Mouse (Mus musculus) retina, adult 2 months (tissue): ENCODE results near the gene Scyl2.
"Not testable (repeated sequence)": the region's sequence is repeated elsewhere in the genome, so short reads cannot be mapped to it uniquely, and the experiment has no call there.

Source experiments
- DNase-seq: peaks from one replicate; pipeline ENCODE4 v3.0.0-alpha.2; 2012; ENCODE audit warnings: low read depth, low spot score

Gene Scyl2

DNA sequence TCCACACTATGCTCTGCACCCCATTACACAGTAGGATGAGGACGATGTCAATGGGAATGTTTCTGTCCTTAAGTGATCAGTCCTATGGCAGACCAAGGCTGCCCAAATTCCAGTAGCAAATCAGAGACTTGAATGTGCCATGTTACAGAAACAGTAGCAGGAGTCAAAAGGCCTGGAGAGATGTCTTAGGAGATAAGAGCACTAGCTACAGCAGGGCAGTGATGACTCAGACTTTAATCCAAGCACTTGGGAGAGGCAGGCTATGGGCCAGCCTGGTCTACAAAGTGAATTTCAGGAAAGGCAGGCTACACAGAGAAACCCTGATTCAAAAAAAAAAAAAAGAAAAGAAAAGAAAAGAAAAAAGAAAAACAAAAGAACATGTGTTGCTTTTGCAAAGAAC, 6.6 kb downstream of the Scyl2 start:
- no peak for DNase-seq

DNA sequence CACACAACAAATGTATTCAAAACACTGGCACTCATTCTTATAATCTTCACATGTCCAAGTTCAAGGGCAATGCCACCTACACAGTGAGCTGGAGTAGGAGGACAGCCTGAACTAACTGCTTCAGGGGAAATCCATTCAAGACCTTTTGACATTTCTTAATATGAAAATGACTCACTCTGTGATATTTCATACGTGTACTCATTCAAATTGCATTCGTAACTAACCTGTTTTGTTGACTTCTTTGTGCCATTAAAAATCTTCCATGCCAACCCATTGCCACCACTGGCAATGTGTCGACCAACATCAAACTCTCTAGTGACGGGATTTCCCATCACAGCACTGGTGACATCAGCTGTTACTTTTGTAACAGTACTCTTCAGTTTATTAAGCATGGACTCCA, 8.0 kb downstream of the Scyl2 start:
- DNase-seq = no peak

DNA sequence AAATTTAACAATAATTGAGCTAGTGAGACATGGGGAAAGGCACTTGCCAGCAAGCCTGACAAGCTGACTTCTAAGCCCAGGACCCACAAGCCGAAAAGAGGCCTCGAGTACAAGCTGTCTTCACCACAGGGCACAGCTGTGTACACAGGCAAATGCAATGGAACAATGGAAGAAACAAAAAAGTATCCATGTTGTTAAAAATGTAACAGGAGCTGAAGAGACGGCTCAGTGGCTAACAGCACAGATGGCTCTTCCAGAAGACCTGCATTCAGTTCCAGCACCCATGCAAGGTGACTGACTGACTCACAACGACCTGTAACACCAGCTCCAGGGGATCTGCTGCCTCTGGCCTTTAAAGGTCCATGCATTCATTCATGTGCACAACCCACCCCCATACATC, 9.5 kb downstream of the Scyl2 start:
- DNase-seq = no peak

DNA sequence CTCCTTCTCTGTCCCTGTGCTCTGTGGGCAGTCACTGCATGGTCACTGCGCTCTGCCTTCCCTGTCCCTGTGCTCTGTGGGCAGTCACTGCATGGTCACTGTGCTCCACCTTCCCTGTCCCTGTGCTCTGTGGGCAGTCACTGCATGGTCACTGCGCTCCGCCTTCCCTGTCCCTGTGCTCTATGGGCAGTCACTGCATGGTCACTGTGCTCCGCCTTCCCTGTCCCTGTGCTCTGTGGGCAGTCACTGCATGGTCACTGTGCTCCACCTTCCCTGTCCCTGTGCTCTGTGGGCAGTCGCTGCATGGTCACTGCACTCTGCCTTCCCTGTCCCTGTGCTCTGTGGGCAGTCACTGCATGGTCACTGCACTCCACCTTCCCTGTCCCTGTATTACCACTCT, 15.7 kb downstream of the Scyl2 start:
- DNase-seq = not testable (repeated sequence)

DNA sequence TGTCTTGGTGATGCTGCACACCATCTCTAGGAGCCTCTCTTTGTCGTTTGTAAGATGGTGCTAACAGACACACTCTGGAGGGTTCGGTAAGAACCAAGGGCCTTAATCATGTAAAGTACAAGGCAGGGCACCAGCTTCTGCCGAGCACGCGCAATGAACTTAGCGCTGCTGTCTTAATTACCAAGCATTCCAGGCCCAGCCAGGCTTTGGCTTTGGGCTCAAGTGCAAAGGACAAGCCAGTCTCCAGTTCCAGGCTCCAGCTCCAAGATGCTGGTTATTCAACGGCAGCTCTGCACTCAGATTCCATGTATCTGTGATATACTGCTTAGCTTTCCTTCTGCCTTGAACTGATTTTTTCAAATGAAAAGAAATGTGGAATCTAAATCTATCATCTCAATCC, 18.5 kb downstream of the Scyl2 start:
- DNase-seq = no peak

DNA sequence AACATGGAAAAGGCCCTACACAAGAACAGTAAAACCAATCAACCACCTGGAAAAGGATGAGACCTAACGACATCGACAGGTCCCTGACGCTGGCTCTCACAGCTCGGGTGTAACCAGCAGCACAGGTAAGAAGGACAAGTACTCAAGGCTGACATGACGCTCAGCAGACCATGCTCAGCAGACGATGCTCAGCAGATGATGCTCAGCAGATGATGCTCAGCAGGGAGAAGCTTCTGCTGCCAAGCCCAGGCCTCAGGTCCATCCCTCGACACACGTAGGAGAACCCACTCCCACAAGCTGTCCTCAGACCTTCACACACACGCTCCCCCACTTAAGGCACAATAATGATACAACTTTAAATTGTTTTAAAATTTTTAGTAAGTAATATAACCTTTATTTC, 20.4 kb downstream of the Scyl2 start:
- DNase-seq = no peak

DNA sequence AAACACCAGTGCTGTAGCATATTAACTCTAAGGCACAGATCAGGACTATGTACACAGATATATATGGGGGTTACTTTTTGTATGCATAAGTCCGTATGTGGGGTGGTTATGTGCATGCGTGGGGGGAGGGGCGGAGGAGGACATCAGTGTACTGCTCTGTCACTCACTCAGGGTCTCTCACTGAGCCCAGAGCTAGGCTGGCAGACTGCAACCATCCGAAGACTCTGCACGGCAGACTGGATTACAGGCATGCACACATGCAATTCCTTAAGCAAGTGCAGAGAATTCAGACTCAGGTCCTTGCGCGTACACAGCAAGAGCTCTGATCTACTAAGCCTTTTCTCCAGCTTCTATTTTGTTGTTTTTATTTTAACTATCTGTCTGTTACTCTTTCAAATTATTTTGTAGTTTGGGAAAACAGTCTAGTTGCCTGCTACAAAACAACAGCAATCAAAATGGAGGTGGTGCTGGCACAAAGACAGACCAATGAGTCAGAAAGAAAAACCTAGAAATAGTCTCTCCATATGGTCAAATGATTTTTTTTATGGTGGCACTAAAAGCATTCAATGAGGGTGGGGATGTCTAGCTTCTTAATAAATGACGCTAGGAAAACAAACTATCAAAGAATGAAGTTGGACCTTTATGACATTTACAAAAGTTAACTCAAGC, 21.0 kb downstream of the Scyl2 start:
- no peak for DNase-seq

DNA sequence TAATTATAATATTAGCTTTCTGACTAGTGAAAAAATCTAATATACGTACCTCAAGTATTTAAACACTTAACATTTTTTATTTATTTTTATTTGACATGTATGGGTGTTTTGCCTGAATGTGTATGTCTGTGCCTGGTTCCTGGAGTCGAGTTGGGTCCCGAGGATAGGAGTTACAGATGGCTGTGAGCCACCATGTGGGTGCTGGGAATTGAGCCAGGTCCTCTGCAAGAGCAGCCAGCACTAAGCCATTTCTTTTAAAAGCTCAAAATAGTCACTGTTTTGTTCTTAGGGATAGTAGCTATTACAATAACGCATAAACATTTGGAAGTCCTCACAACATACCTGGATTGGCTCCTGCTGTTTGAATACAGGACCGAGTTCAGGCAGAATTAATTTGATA, 29.7 kb downstream of the Scyl2 start:
- DNase-seq = no peak

DNA sequence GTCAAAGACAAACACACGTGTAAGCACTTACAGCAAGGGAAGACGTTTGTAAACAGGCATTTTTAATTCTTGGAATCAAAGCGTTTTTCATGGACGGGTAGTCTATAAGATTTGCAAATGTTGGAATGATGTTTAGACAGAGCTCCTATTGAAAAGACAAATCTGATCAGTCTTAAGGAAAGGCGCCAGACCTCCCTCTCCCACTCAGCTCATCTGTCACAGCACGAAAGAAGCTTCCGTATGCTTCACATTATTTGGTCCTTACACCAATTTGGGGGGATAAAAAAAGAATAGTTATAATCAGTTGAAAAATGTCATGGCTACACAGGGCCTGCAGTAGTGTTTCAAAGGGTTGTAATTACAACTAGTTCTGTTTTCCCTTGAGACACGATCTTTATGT, 33.2 kb downstream of the Scyl2 start:
- DNase-seq = no peak

DNA sequence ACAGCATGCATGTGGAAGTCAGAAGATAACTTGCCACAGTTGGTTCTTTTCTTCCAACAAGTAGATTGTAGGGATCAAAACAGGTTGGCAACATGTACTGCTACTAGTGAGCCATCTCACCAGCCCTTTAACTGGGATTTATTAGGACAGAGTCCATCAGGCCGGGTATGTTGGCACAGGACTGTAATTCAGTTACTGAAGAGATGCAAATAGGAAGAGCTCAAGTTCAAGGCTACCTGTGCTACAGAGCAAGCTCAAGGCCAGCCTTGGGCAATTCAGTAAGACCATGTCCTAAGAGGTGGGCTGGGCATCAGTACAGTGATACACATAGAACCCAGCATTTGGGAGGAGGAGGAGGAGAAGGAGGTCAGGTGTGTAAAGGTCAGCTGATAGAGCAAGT, 34.4 kb downstream of the Scyl2 start:
- DNase-seq = no peak

DNA sequence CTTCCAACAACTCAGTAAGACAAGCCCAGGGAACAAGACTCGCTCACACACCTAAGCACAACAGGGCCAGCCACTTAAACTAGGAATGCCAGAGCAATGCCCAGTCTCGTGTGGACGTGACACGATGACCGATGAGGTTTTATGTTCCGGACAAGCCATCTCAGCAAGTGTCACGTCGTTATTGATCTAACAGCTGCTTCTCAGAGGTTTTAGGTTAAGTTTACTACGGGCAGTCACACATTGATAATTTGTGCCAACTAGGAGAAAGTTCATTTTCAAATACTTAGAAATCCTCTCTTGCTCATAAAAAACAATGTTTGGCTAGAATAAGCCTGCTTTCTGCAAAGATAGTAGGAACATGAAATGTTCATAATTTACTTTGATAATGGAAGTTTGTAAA, 39.2 kb downstream of the Scyl2 start:
- DNase-seq = no peak

DNA sequence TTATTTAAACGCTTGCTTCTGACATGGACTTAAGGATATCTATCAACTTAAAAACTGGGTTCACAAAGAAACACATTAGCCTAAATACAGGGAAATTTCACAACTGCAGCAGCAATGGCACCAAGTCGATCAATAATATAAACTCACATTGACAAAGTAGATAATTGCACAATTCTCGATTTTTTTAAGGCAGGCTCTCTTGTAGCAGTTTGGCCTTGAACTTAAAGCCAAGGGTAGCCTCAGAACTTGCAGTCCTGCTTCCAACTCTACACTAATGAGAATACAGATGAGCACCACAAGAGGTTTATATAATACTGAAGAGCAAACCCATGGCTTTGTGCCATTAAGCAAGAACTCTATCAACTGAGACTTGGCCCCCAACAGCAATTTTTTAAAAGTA, 49.1 kb downstream of the Scyl2 start:
- DNase-seq = no peak

DNA sequence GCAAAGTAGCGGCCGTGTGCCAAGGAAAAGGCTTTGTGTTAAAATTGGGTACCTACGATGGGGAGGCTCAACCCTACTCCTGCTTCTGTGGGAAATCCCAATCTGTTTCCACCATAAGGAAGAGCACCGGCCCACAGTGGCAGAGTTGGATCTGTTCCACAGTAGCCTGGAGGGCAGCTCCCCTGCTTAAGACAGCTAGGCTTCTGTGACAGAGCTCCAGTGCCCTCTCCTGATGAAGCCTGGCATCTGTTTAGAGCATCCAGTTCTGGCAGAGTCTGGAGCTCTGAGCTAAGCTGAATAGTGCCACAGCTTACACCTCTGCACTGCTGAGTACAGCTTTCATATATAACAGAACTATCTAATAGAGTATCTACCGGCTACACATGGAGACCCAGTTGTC, 51.1 kb downstream of the Scyl2 start:
- no peak for DNase-seq

DNA sequence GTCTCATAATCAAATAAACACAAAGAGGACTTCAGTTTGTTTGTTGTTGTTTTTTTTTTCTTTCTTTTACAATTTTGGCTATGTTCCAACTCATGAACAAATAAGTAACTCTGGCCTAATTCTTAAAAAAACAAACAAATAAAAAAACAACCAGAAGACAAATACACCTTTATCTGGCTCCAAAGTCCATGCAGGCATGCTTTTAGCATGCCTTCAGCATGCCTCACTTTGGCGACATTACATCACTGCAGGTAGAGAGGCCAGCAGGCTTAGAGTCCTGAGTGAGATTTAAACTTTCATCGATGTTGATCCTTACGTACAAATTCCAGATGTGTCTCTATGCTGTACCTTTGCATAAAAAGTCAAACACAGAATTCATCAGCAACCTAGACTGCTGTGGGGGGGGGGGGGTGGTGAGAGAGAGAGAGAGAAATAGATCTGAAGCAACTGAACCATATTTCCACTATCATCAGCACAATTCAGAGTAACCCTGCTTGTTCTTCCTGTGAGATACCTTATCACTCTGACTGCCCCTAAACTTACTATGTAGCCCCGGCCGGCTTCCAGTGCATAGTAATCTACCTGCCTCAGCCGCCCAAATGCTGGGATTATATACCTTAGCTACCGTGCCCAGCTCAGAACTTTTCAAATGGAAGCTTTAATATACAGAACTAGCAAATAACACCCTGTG, 52.2 kb downstream of the Scyl2 start:
- no peak for DNase-seq

DNA sequence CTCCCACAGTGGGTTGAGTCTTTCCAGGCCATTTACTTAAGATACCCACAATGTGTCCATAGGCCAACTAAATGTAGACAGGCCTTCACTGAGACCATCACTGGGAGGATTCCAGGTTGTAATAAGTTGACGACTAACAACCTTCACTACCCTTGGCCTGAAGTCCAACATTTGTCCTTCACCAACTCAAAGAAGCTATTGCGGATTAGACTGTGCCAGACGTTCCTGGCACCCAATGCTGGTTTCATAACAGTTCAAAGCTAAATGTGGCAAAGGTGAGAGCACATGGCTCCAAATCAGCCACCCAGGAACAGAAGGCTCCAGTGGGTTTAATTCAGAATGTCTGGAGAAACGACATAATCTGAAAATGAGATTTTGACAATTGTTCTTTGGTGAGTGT, 53.0 kb downstream of the Scyl2 start:
- DNase-seq = no peak

DNA sequence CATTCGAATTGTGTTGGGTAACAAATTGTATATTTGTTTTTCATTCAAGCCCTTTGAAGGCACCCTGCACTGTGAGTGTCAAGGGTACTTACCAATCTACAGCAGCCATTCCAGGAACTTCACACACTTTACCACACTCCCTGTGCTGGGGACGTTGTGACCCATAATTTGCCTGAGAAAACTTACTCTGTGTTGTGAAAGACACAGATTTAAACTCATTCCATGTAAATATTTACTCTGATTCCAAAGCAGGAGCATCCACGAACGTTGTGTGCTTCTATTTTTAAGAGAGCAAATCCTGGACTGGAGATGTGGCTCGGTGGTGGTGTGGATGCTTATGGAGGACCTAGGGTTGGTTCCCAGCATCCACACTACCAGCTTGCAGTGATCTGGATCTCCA, 54.3 kb downstream of the Scyl2 start:
- no peak for DNase-seq

DNA sequence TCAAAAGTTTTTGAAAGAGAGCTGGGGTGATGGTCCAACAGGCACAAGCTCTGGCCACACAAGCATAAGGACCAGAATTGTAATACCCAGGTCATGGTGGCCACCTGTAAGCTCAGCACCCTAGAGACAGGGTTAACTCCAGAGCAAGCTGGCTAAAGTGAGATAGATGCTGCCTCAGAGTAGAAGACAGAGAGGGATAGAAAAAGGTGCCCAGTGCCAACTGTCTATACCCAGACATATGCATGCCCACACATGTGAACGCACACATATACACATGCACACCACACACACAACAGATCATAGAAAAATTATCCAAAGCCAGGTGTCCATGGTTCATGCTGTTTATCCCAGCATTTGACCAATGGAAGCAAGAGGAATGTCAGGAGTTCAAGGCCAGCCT, 55.5 kb downstream of the Scyl2 start:
- DNase-seq = no peak

DNA sequence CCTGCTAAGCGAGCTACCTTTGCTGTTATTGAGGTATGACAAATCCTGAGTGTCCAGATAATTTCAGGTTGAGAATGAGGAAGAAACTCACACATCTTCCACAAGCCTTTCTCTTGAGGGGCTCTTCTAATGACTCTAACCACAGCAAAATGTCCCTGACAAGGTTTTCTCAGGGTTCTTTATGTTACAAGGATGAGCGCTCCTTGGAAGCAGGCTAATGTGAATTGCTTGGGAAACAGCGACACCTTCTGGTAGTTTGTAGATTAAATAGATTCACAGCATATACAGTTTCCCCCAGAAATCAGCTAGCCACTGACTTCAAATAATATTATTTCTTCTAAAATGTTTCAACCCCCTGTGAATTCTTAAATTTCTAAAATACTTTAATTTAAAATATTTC, 56.0 kb downstream of the Scyl2 start:
- peak; percentile 33 for DNase-seq

DNA sequence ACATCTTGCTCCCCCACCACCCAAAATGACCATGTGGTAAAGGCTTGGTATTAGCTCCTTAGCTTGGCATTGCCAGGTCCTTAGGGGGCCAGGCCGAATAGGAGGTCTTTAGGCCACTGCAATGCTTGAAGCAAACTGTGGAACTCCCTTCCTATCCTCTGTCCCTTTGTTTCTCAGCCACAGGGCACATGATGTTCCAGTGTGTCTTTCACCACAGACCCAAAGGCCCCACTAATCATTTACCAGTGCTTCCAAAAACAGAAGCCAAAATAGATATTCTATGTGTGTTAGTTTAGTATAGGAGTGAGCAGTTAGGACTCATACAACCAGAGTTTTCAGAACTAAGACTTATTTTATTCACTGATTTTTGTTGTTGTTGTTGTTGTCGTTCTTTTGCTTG, 59.4 kb downstream of the Scyl2 start:
- no peak for DNase-seq

DNA sequence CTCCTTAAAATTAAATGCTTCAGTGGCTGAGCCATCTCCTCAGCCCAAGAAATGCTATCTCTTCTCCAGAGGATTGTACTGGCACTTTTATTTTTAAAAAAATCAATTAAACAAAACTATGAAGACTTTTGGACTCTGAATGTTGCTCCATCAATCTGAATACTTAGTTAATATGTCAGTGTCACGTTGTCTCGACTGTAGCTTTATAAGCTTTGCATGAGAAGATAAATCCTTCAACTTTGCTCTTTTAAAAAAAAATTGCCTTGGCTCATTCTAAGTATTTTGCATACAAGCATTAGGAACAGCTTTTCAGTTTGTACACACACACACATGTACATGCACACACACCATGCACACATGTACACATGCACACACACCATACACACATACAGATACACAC, 61.9 kb downstream of the Scyl2 start:
- no peak for DNase-seq

DNA sequence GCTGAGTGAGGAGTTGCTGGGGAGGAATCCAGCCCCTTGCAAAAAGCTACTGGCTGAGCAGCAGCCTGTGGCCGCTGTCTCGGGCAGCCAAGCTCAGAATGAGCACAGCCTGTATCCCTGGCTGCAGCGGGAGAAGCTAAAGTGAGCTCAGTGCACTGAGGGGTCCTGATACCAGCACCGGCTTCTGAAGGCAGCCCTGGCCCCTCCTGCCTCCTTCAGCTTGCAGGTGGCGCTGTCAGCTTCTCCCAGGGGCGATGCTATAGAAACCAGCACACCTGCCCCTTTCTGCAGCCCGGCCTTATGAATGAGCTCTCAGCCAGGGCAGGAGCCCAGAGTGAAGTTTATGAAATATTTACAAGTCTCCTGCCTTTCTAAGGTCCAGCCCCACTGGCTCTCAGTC, 65.0 kb downstream of the Scyl2 start, which contains the start of gene Slc17a8:
Gene Slc17a8 (minus strand): TSS at position 125 of the 400 bp plus-strand sequence.
- DNase-seq = no peak

DNA sequence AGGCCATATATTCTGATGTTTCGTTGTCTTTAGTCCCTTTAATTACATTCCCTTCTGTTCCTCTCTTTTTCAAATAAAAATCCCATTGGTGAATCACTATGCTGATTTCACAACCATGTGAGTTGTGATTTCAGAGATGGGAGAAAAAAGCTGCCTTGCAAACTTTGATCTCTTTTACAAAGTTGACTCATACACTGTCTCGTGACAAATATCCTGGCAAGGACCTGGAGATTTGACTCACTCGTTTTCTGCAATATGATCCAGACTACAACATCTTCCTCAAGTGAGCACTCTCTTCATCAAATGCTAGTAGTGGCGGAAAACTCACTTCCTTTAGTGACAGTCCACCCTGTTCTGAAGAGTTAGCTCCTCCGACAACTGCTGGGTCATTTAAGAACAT, 86.8 kb downstream of the Scyl2 start:
- no peak for DNase-seq

DNA sequence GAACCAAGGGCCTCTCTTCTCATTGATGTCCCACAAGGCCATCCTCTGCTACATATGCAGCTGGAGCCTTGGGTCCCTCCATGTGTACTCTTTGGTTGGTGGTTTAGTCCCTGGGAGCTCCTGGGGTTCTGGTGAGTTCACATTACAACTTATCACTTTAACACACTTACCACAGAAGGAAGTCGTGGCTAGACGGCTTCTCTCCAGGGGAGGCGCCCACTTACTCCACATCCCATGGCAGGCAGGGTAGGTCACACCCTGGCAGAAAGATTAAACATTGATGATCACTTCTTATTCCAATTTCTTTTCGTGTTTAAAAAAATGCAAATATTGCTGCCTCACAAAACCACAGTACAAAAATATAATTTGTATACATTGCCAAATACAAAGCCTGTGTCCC, 88.8 kb downstream of the Scyl2 start:
- DNase-seq = no peak

DNA sequence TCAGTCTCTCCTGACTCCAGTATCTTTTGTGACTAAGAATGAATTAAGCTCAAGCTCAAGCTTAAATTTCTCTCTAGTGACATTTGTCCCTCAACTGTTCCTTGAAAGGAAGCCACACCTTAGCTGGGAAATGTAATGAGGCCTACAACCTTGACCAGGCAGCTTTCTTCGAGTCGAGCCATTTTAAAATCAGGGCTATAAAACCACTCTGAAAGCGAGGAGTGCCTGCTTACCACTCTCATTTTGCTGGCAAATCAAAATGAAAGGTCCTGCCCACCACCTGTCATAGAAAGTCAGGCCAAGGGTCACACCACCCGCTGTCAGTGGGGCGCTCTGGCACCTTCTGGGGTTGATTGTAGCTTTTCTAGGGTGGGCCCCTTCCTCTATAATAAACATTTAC, 90.2 kb downstream of the Scyl2 start:
- no peak for DNase-seq
